10 mouse cellular contexts compared by ENCODE assay signal in genomic region chrX:73312522-73312921, GRCm38 (mm10). TPM values are rescaled to one million over a fixed set of nuclear protein-coding genes. Genes with fewer than 3 reads are reported as not detected.
DNase-seq lines count a peak whose midpoint lies in the region; ATAC-seq lines count a peak whose summit lies in the region.
"Had no signal": no experiment of that assay in that cellular context is flagged by ENCODE, and none has a peak within 500 bp of the region (broad histone marks: within the 10 kb centered on the region; RNA-seq: fewer than 3 reads in every experiment).

No protein-coding gene starts in this region.

- H3K4me3 ChIP-seq in liver, embryonic 11.5 days (ENCODE audit: low read depth, low read length), result no peak overlapping the region
- H3K4me3 ChIP-seq in midbrain, embryonic 11.5 days (ENCODE audit: low read depth, low read length), result no peak overlapping the region
- H3K4me3 ChIP-seq: heart, embryonic 13.5 days had no signal

- H3K27ac ChIP-seq in liver, embryonic 11.5 days (ENCODE audit: low read depth, low read length), result no peak overlapping the region
- no peak overlapping the region for H3K27ac ChIP-seq in midbrain, embryonic 11.5 days (ENCODE audit: low read depth, low read length)
- H3K27ac ChIP-seq: heart, embryonic 13.5 days; macrophage had no signal

- H3K9me3 ChIP-seq in liver, embryonic 11.5 days (ENCODE audit: control insufficient read depth, low read length), result no peaks in the 10 kb centered on the region
- no peaks in the 10 kb centered on the region for H3K9me3 ChIP-seq in midbrain, embryonic 11.5 days (ENCODE audit: control insufficient read depth, low read length)
- H3K9me3 ChIP-seq: heart, embryonic 13.5 days had no signal

- no peaks in the 10 kb centered on the region for H3K27me3 ChIP-seq in liver, embryonic 11.5 days (replicated peaks; ENCODE audit: control insufficient read depth, insufficient read depth, low read length)
- no peaks in the 10 kb centered on the region for H3K27me3 ChIP-seq in midbrain, embryonic 11.5 days (ENCODE audit: control insufficient read depth, insufficient read depth, low read length)

- no peak overlapping the region for H3K4me2 ChIP-seq in liver, embryonic 11.5 days
- H3K4me2 ChIP-seq in midbrain, embryonic 11.5 days, result no peak overlapping the region
- H3K4me2 ChIP-seq: heart, embryonic 13.5 days had no signal

- 25% methylated on average over 3 of the region's 3 CpGs for WGBS in liver, embryonic 11.5 days
- whole genome bisulfite sequencing in midbrain, embryonic 11.5 days, result 47% methylated on average over 3 of the region's 3 CpGs

- H3K9ac ChIP-seq in liver, embryonic 11.5 days (ENCODE audit: low read depth, low read length), result no peak overlapping the region
- H3K9ac ChIP-seq in midbrain, embryonic 11.5 days (ENCODE audit: low read length), result no peak overlapping the region
- H3K9ac ChIP-seq: heart, embryonic 13.5 days had no signal

- H3K36me3 ChIP-seq in liver, embryonic 11.5 days (ENCODE audit: control insufficient read depth, insufficient read depth, low read length), result no peaks in the 10 kb centered on the region
- H3K36me3 ChIP-seq in midbrain, embryonic 11.5 days (ENCODE audit: control insufficient read depth, insufficient read depth, low read length), result no peaks in the 10 kb centered on the region
- H3K36me3 ChIP-seq: heart, embryonic 13.5 days had no signal

- H3K4me1 ChIP-seq in liver, embryonic 11.5 days (replicated peaks; ENCODE audit: control insufficient read depth, insufficient read depth, low read length), result no peaks in the 10 kb centered on the region
- no peaks in the 10 kb centered on the region for H3K4me1 ChIP-seq in midbrain, embryonic 11.5 days (ENCODE audit: control insufficient read depth, insufficient read depth, low read length)
- H3K4me1 ChIP-seq: heart, embryonic 13.5 days had no signal

- DNase-seq in cerebellum, adult 11 months, result peak; percentile 16
- no peak for DNase-seq in cerebellum, adult 11-12 months
- peak; percentile 4 for DNase-seq in liver
- DNase-seq in liver, embryonic 11.5 days (ENCODE audit: low spot score), result no peak
- DNase-seq in c-Kit-positive CD71-positive TER-119-negative erythroid progenitor cells, embryonic 14.5 days (ENCODE audit: low read depth), result peak; percentile 9
- DNase-seq in kidney, postnatal 4 days, result peak; percentile 18 to 43
- peak; percentile 62 for DNase-seq in naive thymus-derived CD4-positive, alpha-beta T cell, adult 2 months (ENCODE audit: low read depth)
- DNase-seq in midbrain, embryonic 11.5 days (ENCODE audit: low spot score, missing footprints), result no peak

- no peak for ATAC-seq in liver, embryonic 11.5 days (replicated peaks; ENCODE audit: low FRiP score)
- ATAC-seq in midbrain, embryonic 11.5 days (ENCODE audit: low FRiP score), result no peak

RNA-seq across cellular contexts. Expression of gene Xlr5a, which starts 19.7 kb away (rescaled TPM):
- not detected in 2 replicates for polyA plus RNA-seq in liver, embryonic 11.5 days (2014; fragmentation: Nextera tagmentation; extraction: Ambion mirVana)
- polyA plus RNA-seq in midbrain, embryonic 11.5 days (2014; fragmentation: Nextera tagmentation; extraction: Ambion mirVana), result not detected in 2 replicates
- polyA plus RNA-seq: heart, embryonic 13.5 days; macrophage had no signal

RNA-seq across cellular contexts. Expression of gene Xlr5c, which starts 19.7 kb away (rescaled TPM):
- polyA plus RNA-seq in liver, embryonic 11.5 days (2014; fragmentation: Nextera tagmentation; extraction: Ambion mirVana), result not detected in 2 replicates
- polyA plus RNA-seq in midbrain, embryonic 11.5 days (2014; fragmentation: Nextera tagmentation; extraction: Ambion mirVana), result not detected in 2 replicates
- polyA plus RNA-seq: heart, embryonic 13.5 days; macrophage had no signal

RNA-seq across cellular contexts. Expression of gene Gm45015, which starts 24.1 kb away (rescaled TPM):
- polyA plus RNA-seq in liver, embryonic 11.5 days (2014; fragmentation: Nextera tagmentation; extraction: Ambion mirVana), result not detected in 2 replicates
- not detected in 2 replicates for polyA plus RNA-seq in midbrain, embryonic 11.5 days (2014; fragmentation: Nextera tagmentation; extraction: Ambion mirVana)
- polyA plus RNA-seq: heart, embryonic 13.5 days; macrophage had no signal

RNA-seq across cellular contexts. Expression of gene Zfp275, which starts 29.9 kb away (rescaled TPM):
- 8.4 TPM in 2 replicates for polyA plus RNA-seq in liver, embryonic 11.5 days (2014; fragmentation: Nextera tagmentation; extraction: Ambion mirVana)
- 15.9 and 17.7 TPM in 2 replicates for polyA plus RNA-seq in midbrain, embryonic 11.5 days (2014; fragmentation: Nextera tagmentation; extraction: Ambion mirVana)

RNA-seq across cellular contexts. Expression of gene Xlr3c, which starts 47.3 kb away (rescaled TPM):
- polyA plus RNA-seq in liver, embryonic 11.5 days (2014; fragmentation: Nextera tagmentation; extraction: Ambion mirVana), result not detected in 2 replicates
- 0.11 and 0.14 TPM in 2 replicates for polyA plus RNA-seq in midbrain, embryonic 11.5 days (2014; fragmentation: Nextera tagmentation; extraction: Ambion mirVana)
- polyA plus RNA-seq: heart, embryonic 13.5 days; macrophage had no signal

Comparison
In these comparisons a context has a peak if more than half of its experiments do, and no peak if none do; other contexts are left out.
1. DNase-seq: peak in cerebellum, adult 11 months (single experiment), liver (single experiment), c-Kit-positive CD71-positive TER-119-negative erythroid progenitor cells, embryonic 14.5 days (single experiment), kidney, postnatal 4 days (2 of 2) and naive thymus-derived CD4-positive, alpha-beta T cell, adult 2 months (single experiment); none in cerebellum, adult 11-12 months (single experiment), liver, embryonic 11.5 days (single experiment) and midbrain, embryonic 11.5 days (single experiment).